Mouse (Mus musculus): ENCODE data around the gene Eif4a1. TPM values are rescaled to one million over a fixed set of nuclear protein-coding genes. Genes with fewer than 3 reads are reported as not detected.
A peak's percentile ranks its signal among the peaks of the same experiment; 100 is the strongest.

Gene Eif4a1
- total and polyA plus RNA-seq, 3 experiments = 144 to 543 (median 509) TPM

DNA sequence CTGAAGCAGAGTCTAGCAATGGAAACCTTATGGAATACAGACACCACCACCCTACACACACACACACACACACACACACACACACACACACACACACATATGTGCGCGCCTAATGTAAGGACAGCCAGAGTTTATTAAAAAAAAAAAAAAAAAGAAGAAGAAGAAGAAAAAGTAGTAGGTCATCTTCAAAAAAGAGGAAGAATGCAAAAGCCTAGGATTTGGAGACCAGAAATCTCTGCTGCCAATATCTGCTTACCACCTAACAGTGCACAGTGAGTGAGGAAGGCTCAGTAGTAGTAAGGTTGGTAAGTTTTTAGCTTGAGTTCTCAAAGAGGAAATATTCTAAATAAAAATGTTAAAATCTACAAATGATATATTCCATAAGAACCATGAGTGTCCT is 6.9 kb upstream of the Eif4a1 start:
- DNase-seq = no peak

GRCm38 (mm10) chr11:69671726-69672124 is 498 bp downstream of the Eif4a1 start:
- DNase-seq = no peak

DNA sequence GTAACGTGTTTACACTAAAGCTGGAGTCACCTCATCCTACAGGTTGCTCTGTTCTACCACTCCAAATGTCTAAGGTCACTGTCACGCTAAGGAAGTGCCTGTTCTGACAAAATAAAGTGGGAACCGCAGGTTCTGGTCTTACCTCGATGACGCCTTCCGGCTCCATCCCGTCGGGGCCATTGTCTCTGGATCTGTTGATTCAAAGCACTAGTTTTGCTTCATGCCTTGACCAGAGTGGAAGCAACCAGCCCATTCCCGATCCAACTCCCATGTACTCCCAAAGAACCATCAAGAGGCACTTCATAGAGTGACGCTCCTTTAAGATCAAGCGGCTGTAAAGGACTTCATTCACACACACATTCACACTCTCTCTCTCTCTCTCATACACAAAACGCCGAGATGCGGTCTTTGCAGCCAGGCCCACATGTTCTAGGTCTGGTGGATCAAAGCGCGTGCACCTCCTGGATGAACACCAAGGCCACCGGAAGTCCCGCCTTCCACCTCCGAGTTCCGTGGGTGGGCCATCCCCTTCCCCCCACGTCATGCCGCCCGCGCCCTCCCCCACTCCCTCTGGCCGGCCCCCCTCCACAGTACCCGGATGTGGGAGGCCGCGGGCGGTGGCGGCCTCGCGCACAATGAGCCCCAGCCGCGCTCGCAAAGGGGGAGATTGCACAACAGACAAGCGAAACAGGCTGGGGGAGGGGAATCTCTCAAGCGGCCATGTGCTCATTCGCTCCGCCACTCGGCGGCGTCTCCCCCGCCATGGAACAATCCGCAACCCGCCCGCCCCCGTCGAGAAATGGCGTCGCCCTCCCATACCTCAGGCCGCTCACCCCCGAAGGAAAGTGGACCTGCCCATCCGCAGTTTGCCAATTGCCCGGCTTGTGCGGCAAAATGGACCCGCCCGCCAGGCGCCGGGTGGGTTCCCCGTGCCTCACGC is 1.2 kb downstream of the Eif4a1 start:
- peak; percentile 97 for DNase-seq

DNA sequence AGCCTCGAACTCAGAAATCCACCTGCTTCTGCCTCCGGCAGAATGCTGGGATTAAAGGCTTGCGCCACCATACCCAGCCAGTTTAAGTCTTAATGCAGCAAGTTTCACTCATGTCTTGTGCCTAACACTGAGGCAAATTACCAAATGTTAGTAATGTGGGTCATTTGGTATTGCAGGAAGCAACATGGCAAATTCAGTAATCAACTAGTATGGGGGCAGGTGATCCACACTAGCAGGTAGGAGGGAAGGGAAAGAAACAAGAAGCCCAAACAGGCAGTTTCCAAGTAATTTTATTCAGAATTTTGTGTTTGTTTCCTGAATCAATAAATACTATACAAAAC is 5.6 kb downstream of the Eif4a1 start:
- no peak for DNase-seq

- peak; percentile 71 for DNase-seq
Measured at GRCm38 (mm10) chr11:69665961-69666664, 6.1 kb downstream of the Eif4a1 start, which contains the start of gene Cd68. Gene Cd68, minus strand, starts transcription at chr11:69666153.

- DNase-seq = no peak
Measured at GRCm38 (mm10) chr11:69665457-69665960, 6.7 kb downstream of the Eif4a1 start.

DNA sequence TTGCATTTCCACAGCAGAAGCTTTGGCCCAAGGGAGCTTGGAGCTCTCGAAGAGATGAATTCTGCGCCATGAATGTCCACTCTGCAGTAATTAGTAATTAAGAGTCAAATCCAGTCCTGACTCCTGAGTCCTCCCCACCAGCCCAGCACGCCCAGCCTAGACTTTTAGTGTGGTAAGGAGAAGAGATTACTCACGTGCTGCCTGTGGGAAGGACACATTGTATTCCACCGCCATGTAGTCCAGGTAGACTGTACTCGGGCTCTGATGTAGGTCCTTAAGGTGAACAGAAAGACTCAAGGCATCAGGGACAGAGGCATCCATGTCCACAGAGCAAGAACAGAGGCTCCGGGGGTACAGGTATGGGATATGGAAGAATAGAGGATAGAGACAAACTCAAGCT is 7.4 kb downstream of the Eif4a1 start:
- no peak for DNase-seq

DNA sequence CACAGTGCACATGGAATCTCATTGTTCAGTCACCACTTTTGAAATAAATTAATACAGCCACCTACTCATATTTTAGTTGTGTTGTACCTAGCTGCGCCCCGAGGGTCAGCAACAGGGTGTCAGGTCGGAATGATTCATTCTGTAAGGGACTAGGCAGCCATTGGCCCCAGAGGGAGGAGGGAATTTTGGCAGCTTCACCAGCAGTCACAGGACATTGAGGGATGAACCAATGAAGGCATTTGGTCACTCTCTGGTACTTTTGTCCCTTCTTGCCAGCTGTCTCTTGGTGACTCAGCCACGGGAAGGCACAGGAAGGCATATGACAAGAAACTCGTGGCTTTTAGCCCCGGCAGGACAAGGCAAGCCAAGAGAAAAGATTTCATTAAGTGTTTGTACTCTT is 8.4 kb downstream of the Eif4a1 start:
- peak; percentile 84 for DNase-seq

GRCm38 (mm10) chr11:69662967-69663671 is 9.1 kb downstream of the Eif4a1 start:
- DNase-seq = no peak

DNA sequence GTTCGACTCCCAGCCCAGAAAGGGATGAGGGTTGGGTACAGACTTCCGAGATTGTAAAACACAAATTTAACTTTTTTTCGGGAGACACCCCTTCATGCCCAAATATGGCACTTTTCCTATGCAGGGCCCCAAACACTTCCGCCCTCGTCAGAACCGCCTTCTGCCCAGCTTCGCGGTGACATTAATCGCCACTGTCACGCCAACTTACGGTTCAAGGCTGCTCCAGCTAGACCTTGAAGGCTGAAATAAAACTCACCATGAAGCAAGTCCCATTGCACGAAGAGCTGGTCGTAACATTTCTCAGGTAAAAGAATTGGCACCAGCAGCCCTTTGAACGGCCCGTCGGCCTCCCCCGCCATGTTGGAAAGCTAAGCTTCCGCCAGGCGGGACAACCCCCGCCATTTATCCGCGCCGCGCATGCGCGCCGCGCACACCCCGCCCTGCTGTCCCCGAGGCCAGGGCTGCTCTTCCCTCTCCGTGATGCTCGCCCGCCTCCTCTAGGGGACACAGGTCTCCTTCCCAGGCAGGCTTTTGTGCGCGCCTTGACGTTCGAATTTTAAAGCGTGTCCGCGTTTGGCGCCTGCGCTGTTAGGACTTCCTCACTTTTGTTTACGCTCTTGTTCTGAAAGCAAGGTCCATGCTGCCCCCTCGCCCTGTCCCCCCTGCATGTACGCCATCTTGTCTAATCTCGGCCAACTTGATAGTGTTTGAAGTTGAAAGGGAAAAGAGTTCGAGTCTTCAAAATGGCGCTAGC is 9.8 kb downstream of the Eif4a1 start, which contains the start of gene Mpdu1:
Gene Mpdu1, minus strand, starts transcription at position 430 of the 754 bp plus-strand sequence.
- DNase-seq = peak; percentile 96

GRCm38 (mm10) chr11:69661221-69661881 is 10.9 kb downstream of the Eif4a1 start:
- DNase-seq = peak; percentile 83

GRCm38 (mm10) chr11:69657462-69657881 is 14.8 kb downstream of the Eif4a1 start:
- DNase-seq = no peak

- no peak for DNase-seq
Measured at GRCm38 (mm10) chr11:69656617-69657461, 15.4 kb downstream of the Eif4a1 start.

- no peak for DNase-seq
Measured at GRCm38 (mm10) chr11:69656065-69656455, 16.2 kb downstream of the Eif4a1 start.

DNA sequence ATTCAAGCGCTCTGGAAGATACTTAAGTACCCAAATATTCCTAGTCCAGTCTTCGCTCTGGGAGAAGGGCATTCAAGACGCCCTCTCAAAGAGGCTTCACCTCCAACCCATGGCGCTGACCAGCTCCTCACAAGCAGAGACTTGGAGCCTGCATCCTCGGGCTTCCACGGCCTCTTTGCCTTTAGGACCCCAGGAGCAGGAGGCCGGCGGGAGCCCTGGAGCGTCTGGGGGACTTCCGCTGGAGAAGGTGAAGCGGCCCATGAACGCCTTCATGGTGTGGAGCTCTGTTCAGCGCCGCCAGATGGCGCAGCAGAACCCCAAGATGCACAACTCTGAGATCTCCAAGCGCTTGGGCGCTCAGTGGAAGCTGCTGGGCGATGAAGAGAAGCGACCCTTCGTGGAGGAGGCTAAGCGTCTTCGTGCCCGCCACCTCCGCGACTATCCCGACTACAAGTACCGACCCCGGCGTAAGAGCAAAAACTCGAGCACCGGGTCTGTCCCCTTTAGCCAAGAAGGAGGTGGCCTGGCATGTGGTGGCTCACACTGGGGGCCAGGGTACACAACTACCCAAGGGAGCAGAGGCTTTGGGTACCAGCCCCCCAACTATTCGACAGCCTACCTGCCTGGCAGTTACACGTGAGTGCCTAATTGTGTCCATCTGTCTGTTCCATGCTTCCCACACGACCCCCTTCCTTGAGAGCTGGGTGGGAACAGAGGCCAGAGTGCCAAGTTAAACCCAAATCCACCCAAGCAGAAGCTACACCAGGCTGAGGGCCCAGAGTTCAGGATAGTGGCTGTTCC is 16.8 kb downstream of the Eif4a1 start, which contains the start of gene Sox15:
Gene Sox15, plus strand, starts transcription at position 51 of the 801 bp plus-strand sequence.
- DNase-seq = peak; percentile 67

GRCm38 (mm10) chr11:69654760-69655159 is 17.5 kb downstream of the Eif4a1 start:
- no peak for DNase-seq

- no peak for DNase-seq
Measured at GRCm38 (mm10) chr11:69653399-69653798, 18.8 kb downstream of the Eif4a1 start.

DNA sequence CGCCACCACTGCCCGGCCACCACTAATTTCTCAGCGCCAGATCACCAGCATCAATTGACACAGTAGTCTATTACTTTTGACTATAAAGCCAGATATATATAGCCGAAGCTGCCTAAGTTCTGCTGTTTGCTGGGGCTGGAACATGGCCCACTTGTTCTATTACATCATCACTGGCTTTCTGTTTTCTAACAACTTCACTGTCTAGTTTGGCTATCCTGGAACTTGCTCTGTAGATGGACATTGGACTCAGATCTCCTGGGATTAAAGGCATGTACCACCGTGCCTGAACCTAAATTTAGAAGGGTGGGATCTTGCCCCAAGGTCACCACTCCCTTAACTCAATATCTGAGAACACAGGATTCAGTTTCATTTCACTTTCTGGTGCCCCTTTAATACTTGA is 26.4 kb downstream of the Eif4a1 start:
- no peak for DNase-seq

- no peak for DNase-seq
Measured at GRCm38 (mm10) chr11:69635471-69635870, 36.8 kb downstream of the Eif4a1 start.
